Mouse (Mus musculus) thymus, postnatal 14 days (tissue): ENCODE data around the gene Fbln5.
A peak's percentile ranks its signal among the peaks of the same experiment; 100 is the strongest.

Experiments used
- DNase-seq: peaks from one replicate; pipeline ENCODE4 v3.0.0; 2021

Fbln5 gene

GRCm38 (mm10) chr12:101802445-101802844 is 16.4 kb downstream of the Fbln5 start:
- DNase-seq = no peak

GRCm38 (mm10) chr12:101801744-101802143 is 17.1 kb downstream of the Fbln5 start:
- no peak for DNase-seq

- no peak for DNase-seq
Measured at GRCm38 (mm10) chr12:101801051-101801450, 17.8 kb downstream of the Fbln5 start.

GRCm38 (mm10) chr12:101798189-101798922 is 20.5 kb downstream of the Fbln5 start:
- no peak for DNase-seq

GRCm38 (mm10) chr12:101794458-101794857 is 24.4 kb downstream of the Fbln5 start:
- DNase-seq = no peak

- DNase-seq = no peak
Measured at GRCm38 (mm10) chr12:101793221-101793621, 25.6 kb downstream of the Fbln5 start.

GRCm38 (mm10) chr12:101792684-101793083 is 26.2 kb downstream of the Fbln5 start:
- DNase-seq = no peak

- no peak for DNase-seq
Measured at GRCm38 (mm10) chr12:101789767-101790166, 29.1 kb downstream of the Fbln5 start.

GRCm38 (mm10) chr12:101789250-101789649 is 29.6 kb downstream of the Fbln5 start:
- no peak for DNase-seq

- DNase-seq = peak; percentile 6
Measured at GRCm38 (mm10) chr12:101782787-101783186, 36.1 kb downstream of the Fbln5 start.

- DNase-seq = no peak
Measured at GRCm38 (mm10) chr12:101780915-101781314, 37.9 kb downstream of the Fbln5 start.

- DNase-seq = no peak
Measured at GRCm38 (mm10) chr12:101777613-101778325, 41.1 kb downstream of the Fbln5 start.

GRCm38 (mm10) chr12:101776383-101776782 is 42.5 kb downstream of the Fbln5 start:
- DNase-seq = no peak

GRCm38 (mm10) chr12:101774116-101774515 is 44.7 kb downstream of the Fbln5 start:
- no peak for DNase-seq

GRCm38 (mm10) chr12:101772962-101773361 is 45.9 kb downstream of the Fbln5 start:
- no peak for DNase-seq

GRCm38 (mm10) chr12:101770283-101771015 is 48.4 kb downstream of the Fbln5 start:
- DNase-seq = no peak

GRCm38 (mm10) chr12:101767306-101768053 is 51.4 kb downstream of the Fbln5 start:
- no peak for DNase-seq

GRCm38 (mm10) chr12:101766228-101766852 is 52.5 kb downstream of the Fbln5 start:
- DNase-seq = no peak

GRCm38 (mm10) chr12:101764870-101765269 is 54.0 kb downstream of the Fbln5 start:
- no peak for DNase-seq

GRCm38 (mm10) chr12:101763065-101763464 is 55.8 kb downstream of the Fbln5 start:
- no peak for DNase-seq

- no peak for DNase-seq
Measured at GRCm38 (mm10) chr12:101762054-101762453, 56.8 kb downstream of the Fbln5 start.

GRCm38 (mm10) chr12:101759440-101760045 is 59.3 kb downstream of the Fbln5 start:
- DNase-seq = no peak
